Mouse (Mus musculus) erythroblast, embryonic 14.5 days (primary cell): ENCODE measurements around the gene Fcer2a.

ENCODE experiments used
- GATA1 ChIP-seq: IDR thresholded peaks from 2 replicates; pipeline ENCODE4 v1.6.1; 2012; ENCODE audit warnings: low read length, inconsistent platforms, mixed read lengths
- TAL1 ChIP-seq: IDR thresholded peaks from 3 replicates; pipeline ENCODE4 v1.6.1; 2012; ENCODE audit warnings: low read length, inconsistent platforms, mixed read lengths

- no peak for TF ChIP-seq GATA1
- no peak for TF ChIP-seq TAL1
Observed at GRCm38 (mm10) chr8:3665507-3665906, 28.5 kb downstream of the Fcer2a start, which contains the start of gene Mcemp1.
